Mouse (Mus musculus) embryonic facial prominence, embryonic 14.5 days (tissue): ENCODE data around the gene Vps37b. TPM values are rescaled to one million over a fixed set of nuclear protein-coding genes. Genes with fewer than 3 reads are reported as not detected.

Source experiments
- ATAC-seq: fragments of 200-750 bp; cut with Nextera tagmentation; 2 replicates; pipeline ENCODE4 v1.8.0; 2017; ENCODE audit warnings: low read depth, moderate number of reproducible peaks, moderate TSS enrichment
- DNase-seq: peaks from one replicate; pipeline ENCODE4 v3.0.0-alpha.2; 2015; ENCODE audit warnings: low spot score
- H3K27ac ChIP-seq: fragments of 300-500 bp; sonication (generic); replicated peaks from 2 replicates; pipeline ENCODE4 v1.5.1; 2014; ENCODE audit warnings: low read depth, mild to moderate bottlenecking, low read length, moderate library complexity
- H3K27me3 ChIP-seq: fragments of 300-500 bp; sonication (generic); replicated peaks from 2 replicates; pipeline ENCODE4 v1.6.1; 2014; ENCODE audit warnings: low read length; ENCODE audit not compliant: control insufficient read depth, insufficient read depth
- H3K36me3 ChIP-seq: fragments of 300-500 bp; sonication (generic); 2 replicates; pipeline ENCODE4 v1.6.1; 2014; ENCODE audit warnings: low read length, mixed read lengths; ENCODE audit not compliant: control insufficient read depth, insufficient read depth
- H3K4me1 ChIP-seq: fragments of 300-500 bp; sonication (generic); 2 replicates; pipeline ENCODE4 v1.6.1; 2014; ENCODE audit warnings: antibody characterized with exemption, low read length; ENCODE audit not compliant: control insufficient read depth, insufficient read depth
- H3K4me2 ChIP-seq: fragments of 300-500 bp; sonication (generic); 2 replicates; pipeline ENCODE4 v1.6.1; 2014; ENCODE audit warnings: low read depth, mild to moderate bottlenecking, low read length, moderate library complexity, mixed read lengths
- H3K4me3 ChIP-seq: fragments of 300-500 bp; sonication (generic); 2 replicates; pipeline ENCODE4 v1.5.1; 2014; ENCODE audit warnings: low read depth, mild to moderate bottlenecking, low read length
- H3K9ac ChIP-seq: fragments of 300-500 bp; sonication (generic); 2 replicates; pipeline ENCODE4 v1.6.1; 2014; ENCODE audit warnings: low read depth, mild to moderate bottlenecking, low read length, moderate library complexity, mixed read lengths
- H3K9me3 ChIP-seq: fragments of 300-500 bp; sonication (generic); 2 replicates; pipeline ENCODE4 v1.6.1; 2016; ENCODE audit warnings: low read length; ENCODE audit not compliant: control insufficient read depth
- WGBS: fragments of 180-500 bp; shearing (Covaris S2); extraction: QIAGEN DNeasy Blood & Tissue Kit; methylation state at CpG from one replicate; pipeline ENCODE4 v1.1.7; 2014; 5-methylcytosine and 5-hydroxymethylcytosine counted together
- polyA plus RNA-seq: library from polyadenylated mRNA; unstranded; fragments of >200 nt; fragmentation: Nextera tagmentation; extraction: Ambion mirVana; gene quantifications from 2 replicates; pipeline ENCODE4 v1.2.1, GENCODE M21; 2014

Gene Vps37b
- polyA plus RNA-seq, 1 experiment from 2014 or later, result 31.7 TPM

GRCm38 (mm10) chr5:123997211-123997751 lies 34.8 kb downstream of the Vps37b start:
- no peaks in the 10 kb centered on the region for H3K27me3 ChIP-seq
- H3K27ac ChIP-seq, result no peak overlapping the region
- 86% methylated on average over 22 of the region's 24 CpGs for WGBS
- no peak overlapping the region for H3K4me2 ChIP-seq
- H3K4me1 ChIP-seq, result no peaks in the 10 kb centered on the region
- no peak for ATAC-seq
- no peak overlapping the region for H3K4me3 ChIP-seq
- H3K9ac ChIP-seq, result no peak overlapping the region
- H3K36me3 ChIP-seq, result peaks cover 13% of the 10 kb centered on the region; the same call in 1 of the 2 replicates
- no peaks in the 10 kb centered on the region for H3K9me3 ChIP-seq
- no peak for DNase-seq

GRCm38 (mm10) chr5:123996695-123997094 lies 35.4 kb downstream of the Vps37b start:
- 77% methylated on average over 14 of the region's 14 CpGs for WGBS
- ATAC-seq, result no peak

GRCm38 (mm10) chr5:123996194-123996593 lies 35.9 kb downstream of the Vps37b start:
- ATAC-seq (no peak), DNase-seq (no peak)
- no peaks in the 10 kb centered on the region for H3K4me1 ChIP-seq
- H3K4me2 ChIP-seq, result no peak overlapping the region
- peaks cover 13% of the 10 kb centered on the region; the same call in 1 of the 2 replicates for H3K36me3 ChIP-seq
- no peaks in the 10 kb centered on the region for H3K9me3 ChIP-seq
- no peak overlapping the region for H3K9ac ChIP-seq
- no peak overlapping the region for H3K27ac ChIP-seq
- no peaks in the 10 kb centered on the region for H3K27me3 ChIP-seq
- H3K4me3 ChIP-seq, result no peak overlapping the region
- WGBS, result 84% methylated on average over 8 of the region's 10 CpGs

More at GRCm38 (mm10) chr5:123996695-123997094, 35.4 kb downstream of the Vps37b start:
- Histone ChIP-seq H3K36me3 (peaks cover 13% of the 10 kb centered on the region; the same call in 1 of the 2 replicates), H3K4me1 (no peaks in the 10 kb centered on the region), H3K27ac (no peak overlapping the region), H3K9me3 (no peaks in the 10 kb centered on the region), H3K4me2 (no peak overlapping the region), H3K4me3 (no peak overlapping the region), H3K27me3 (no peaks in the 10 kb centered on the region), H3K9ac (no peak overlapping the region)
- no peak for DNase-seq

- 73% methylated on average over 6 of the region's 6 CpGs for WGBS
- DNase-seq (no peak), ATAC-seq (no peak)
- Histone ChIP-seq H3K4me2 (no peak overlapping the region), H3K4me3 (no peak overlapping the region), H3K27ac (no peak overlapping the region), H3K27me3 (no peaks in the 10 kb centered on the region), H3K36me3 (peaks cover 12% of the 10 kb centered on the region; the same call in 1 of the 2 replicates), H3K9ac (no peak overlapping the region), H3K4me1 (no peaks in the 10 kb centered on the region), H3K9me3 (no peaks in the 10 kb centered on the region)
Measured at GRCm38 (mm10) chr5:123995388-123995787, 36.7 kb downstream of the Vps37b start.

- H3K27ac ChIP-seq, result no peak overlapping the region
- no peak overlapping the region for H3K9ac ChIP-seq
- whole genome bisulfite sequencing, result 89% methylated on average over 7 of the region's 7 CpGs
- DNase-seq (no peak), ATAC-seq (no peak)
- H3K4me3 ChIP-seq, result no peak overlapping the region
- H3K4me2 ChIP-seq, result no peak overlapping the region
- H3K36me3 ChIP-seq, result peaks cover 7% of the 10 kb centered on the region; the same call in 1 of the 2 replicates
- H3K27me3 ChIP-seq, result no peaks in the 10 kb centered on the region
- H3K4me1 ChIP-seq, result no peaks in the 10 kb centered on the region
- H3K9me3 ChIP-seq, result no peaks in the 10 kb centered on the region
Measured at GRCm38 (mm10) chr5:123994468-123994867, 37.6 kb downstream of the Vps37b start.

- Histone ChIP-seq H3K9ac (peak overlapping the region; percentile 8; the same call in 1 of the 2 replicates), H3K27ac (peak overlapping the region; percentile 21; the same call in 1 of the 2 replicates), H3K4me2 (no peak overlapping the region), H3K4me1 (no peaks in the 10 kb centered on the region), H3K9me3 (no peaks in the 10 kb centered on the region), H3K4me3 (no peak overlapping the region), H3K27me3 (no peaks in the 10 kb centered on the region), H3K36me3 (peaks cover 7% of the 10 kb centered on the region; the same call in 1 of the 2 replicates)
- ATAC-seq, result no peak
- no peak for DNase-seq
- 74% methylated on average over 6 of the region's 7 CpGs for WGBS
Measured at GRCm38 (mm10) chr5:123993263-123994036, 38.6 kb downstream of the Vps37b start.

GRCm38 (mm10) chr5:123992794-123993193 lies 39.3 kb downstream of the Vps37b start:
- no peak overlapping the region for H3K4me2 ChIP-seq
- no peak overlapping the region; the same call in 1 of the 2 replicates for H3K27ac ChIP-seq
- peak; percentile 59 for DNase-seq
- no peak overlapping the region for H3K9ac ChIP-seq
- H3K9me3 ChIP-seq, result no peaks in the 10 kb centered on the region
- peaks cover 7% of the 10 kb centered on the region; the same call in 1 of the 2 replicates for H3K36me3 ChIP-seq
- 30% methylated on average over 5 of the region's 5 CpGs for WGBS
- no peak for ATAC-seq
- H3K27me3 ChIP-seq, result no peaks in the 10 kb centered on the region
- no peaks in the 10 kb centered on the region for H3K4me1 ChIP-seq
- H3K4me3 ChIP-seq, result no peak overlapping the region

GRCm38 (mm10) chr5:123992193-123992637 lies 39.9 kb downstream of the Vps37b start:
- Histone ChIP-seq H3K36me3 (peaks cover 7% of the 10 kb centered on the region; the same call in 1 of the 2 replicates), H3K9me3 (no peaks in the 10 kb centered on the region), H3K4me1 (no peaks in the 10 kb centered on the region), H3K27ac (no peak overlapping the region), H3K9ac (0 out of 2 replicates have a peak overlapping the region, but pooled peaks have one; percentile 8), H3K4me3 (no peak overlapping the region), H3K4me2 (no peak overlapping the region), H3K27me3 (no peaks in the 10 kb centered on the region)
- WGBS, result 72% methylated on average over 8 of the region's 10 CpGs
- ATAC-seq (no peak), DNase-seq (no peak)
